Mouse (Mus musculus): ENCODE data around the gene Zfp689.
"Not testable (repeated sequence)": the region's sequence is repeated elsewhere in the genome, so short reads cannot be mapped to it uniquely, and the experiment has no call there.

Zfp689 gene

DNA sequence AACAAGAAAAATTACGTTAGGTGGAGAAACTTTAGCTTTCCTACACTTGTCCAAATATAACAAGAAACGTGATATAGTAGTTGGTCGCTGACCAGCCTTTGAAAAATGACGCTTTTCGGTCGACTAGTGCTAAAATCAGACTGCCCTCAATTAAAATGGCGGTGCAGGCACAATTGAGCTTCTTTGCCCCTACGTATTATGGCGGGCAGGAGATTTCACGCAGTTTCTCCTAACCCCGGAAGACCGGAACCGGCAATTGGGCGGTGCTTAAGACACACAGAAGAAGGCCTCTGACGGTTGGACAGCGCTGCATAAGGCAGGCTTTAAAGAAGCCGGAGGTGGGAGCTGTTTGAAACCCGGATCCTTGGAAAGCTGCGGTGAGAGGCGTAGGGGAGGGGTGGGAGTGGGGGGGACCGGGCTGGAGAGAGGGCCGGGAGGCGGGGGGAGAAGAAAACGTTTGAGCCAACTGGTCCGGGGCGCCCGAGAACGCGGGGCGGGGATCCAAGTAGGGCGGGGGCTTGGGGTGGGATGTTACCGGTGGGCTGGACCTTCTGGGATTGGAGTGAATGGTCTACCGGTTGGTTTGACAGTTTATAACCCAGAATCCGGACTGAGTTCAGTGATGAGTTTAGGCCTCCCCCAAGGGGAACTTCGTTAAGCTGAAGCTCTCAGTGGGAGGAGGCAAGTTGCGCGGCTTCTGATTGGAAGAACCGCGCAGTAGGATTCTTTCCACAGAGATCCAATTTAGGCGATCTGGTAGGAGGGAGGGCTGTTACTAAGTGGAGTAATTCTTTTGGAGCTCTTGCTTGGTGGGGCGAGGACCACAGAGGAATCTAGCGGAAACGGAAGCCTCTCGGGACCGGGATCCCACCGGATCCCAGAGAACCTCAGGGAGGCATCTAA lies 22.0 kb upstream of the Zfp689 start:
- peak; percentile 94 for DNase-seq (ENCODE audit: low read depth)

DNA sequence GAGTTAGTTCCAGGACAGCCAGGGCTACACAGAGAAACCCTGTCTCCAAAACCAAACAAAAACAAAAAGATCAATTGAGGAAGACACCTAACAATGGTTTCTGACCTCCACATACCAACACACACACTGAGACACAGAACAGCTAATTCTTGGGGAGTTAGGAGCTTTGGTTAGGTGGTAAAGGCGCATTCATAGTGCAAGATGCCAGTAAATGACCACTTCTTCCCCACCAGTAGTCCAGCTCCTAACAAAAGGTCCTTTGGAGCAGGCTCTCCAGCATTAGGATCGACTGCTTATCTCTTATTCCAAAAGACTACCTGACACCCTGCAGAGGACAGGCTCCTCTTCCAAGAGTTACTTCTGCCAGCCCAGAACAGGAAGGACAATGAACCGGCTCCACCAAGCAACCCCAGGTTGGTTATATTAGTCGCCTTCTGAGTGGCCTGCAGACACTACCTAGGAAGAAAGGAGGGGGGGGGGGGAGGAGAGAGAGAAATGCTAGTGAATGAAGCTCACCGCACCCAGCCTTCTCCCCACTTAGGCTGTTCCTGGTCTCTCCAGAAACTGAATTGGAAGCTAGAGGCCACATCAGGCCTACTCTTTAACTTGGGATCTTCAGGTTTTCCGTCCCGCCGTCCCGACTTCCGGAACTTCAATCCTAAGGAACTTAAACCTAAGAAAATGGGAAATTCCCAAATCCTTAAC lies 21.2 kb upstream of the Zfp689 start:
- no peak for DNase-seq (ENCODE audit: low read depth)

DNA sequence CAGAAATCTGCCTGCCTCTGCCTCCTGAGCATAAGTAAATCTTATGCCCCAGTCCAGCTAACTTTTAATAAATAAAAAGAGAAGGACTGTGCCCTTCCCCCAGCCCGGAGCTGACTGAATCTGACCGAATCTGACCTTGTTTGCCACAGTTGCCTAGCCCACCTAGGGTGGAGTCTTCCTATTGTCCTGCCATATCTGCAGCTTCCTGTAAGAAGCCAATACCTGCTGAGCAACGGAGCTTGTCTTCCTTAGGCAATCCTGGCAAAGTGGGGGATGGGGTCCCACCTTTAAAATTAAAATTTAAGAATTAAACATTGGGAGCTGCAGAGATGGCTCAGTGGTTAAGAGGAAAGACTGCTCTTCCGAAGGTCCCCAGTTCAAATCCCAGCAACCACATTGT lies 17.6 kb upstream of the Zfp689 start:
- no peak for DNase-seq (ENCODE audit: low read depth)

DNA sequence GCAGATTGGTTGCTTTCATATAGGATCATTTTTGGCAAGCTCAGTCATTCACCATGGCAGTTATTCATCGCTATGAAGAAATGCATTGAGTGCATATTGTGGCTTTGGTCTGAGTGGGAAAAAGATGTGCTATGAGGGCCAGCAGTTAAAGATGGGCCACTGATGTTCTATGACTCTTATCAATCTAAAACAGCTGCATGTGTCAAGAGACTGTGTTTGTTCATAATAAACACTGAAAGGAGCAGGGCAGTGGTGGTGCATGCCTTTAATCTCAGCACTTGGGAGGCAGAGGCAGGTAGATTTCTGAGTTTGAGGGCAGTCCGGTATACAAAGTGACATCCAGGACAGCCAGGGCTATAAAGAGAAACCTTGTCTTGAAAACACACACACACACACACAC lies 16.7 kb upstream of the Zfp689 start:
- not testable (repeated sequence) for DNase-seq (ENCODE audit: low read depth)

DNA sequence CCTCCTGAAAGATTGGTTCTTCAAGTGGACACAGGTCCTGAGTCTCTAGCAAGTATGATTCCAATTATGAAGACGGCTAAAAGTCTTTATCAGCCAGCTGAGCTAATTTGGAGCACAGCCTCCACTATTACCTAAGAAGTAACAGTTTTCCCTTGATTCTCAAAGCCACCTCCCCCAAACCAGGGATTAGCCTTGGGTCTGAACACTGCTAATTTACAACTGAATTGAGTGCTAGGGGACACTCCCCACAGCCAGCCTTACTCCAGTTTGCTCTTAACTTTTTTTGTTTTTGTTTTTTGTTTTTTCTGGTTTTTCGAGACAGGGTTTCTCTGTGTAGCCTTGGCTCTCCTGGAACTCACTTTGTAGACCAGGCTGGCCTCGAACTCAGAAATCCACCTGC lies 16.2 kb upstream of the Zfp689 start:
- DNase-seq (ENCODE audit: low read depth): no peak

DNA sequence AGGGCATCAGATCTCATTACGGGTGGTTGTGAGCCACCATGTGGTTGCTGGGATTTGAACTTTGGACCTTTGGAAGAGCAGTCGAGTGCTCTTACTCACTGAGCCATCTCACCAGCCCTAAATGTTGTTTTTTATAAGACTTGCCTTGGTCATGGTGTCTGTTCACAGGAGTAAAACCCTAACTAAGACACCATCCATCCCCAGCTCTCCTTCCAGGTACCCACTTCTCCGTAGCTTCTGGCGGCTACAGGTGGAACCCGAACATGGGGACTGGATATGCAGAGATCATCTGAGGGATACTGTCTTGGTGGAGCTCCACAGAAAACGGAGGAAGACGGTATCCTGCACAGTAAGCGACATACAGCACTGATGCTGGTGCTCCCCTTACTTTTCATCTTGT lies 10.4 kb upstream of the Zfp689 start, which contains the start of gene Prr14:
Prr14 (plus strand) TSS at position 301 of the 400 bp plus-strand sequence.
- not testable (repeated sequence) for DNase-seq (ENCODE audit: low read depth)

DNA sequence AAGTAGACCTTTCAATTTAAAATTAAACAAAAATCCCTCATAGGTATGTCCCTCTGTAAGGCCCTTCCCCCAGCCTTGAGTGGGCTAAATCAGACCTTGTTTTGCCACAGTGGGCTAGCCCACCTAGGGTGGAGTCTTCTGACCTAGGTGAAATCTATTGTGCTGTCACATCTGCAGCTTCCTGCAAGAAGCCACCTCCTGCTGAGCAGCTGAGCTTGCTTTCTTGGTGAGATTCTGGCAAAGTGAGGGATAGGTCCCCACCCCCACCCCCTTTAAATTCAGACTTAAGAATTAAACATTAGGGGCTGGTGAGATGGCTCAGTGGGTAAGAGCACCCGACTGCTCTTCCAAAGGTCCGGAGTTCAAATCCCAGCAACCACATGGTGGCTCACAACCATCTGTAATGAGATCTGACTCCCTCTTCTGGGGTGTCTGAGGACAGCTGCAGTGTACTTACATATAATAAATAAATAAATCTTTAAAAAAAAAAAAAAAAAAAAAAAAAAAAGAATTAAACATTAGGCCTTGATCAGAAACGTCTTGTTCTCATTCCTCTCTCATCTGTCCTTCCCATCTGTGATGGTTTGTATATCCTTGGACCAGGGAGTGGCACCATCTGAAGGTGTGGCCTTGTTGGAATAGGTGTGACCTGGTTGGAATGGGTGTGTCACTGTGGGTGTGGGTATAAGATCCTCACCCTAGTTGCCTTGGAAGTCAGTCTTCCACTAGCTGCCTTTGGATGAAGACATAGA lies 9.6 kb upstream of the Zfp689 start:
- not testable (repeated sequence) for DNase-seq (ENCODE audit: low read depth)

DNA sequence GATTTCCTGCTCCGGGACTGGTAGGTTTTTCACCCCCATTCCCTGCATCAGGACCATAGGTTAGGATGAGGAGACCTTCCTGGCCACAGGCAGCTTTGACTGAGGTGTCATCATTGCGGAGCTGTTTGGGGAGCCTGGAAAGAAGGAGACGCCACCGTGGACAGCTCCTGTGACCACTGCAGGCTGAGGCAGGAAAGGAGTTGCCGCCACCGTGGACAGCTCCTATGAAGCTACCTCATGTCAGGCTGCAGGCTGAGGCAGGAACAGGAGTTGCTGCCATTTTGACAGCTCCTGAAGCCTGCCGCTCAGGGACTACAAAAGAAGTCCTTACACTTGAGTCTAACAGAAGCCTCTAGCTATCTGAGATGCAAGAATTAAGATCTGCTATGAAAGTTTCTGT lies 5.9 kb upstream of the Zfp689 start:
- DNase-seq (ENCODE audit: low read depth): no peak

DNA sequence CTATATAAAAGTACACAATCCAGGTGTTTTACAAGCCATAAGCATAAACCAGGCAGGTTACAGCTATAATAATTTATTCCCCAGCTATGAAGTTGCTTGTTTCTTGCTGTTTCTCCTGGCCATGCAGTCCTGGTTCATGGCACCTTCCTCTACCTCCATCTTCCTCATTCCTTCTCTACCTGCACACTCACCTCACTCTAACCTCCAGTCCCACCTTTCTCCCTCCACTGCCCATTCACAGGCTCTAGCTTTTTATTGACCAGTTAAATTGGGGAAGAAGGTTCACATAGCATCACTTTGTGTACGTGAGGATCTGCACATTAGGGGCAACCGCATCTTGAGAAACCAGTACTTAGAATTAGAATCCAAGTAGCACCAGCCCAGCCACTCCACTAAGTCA lies 4.1 kb upstream of the Zfp689 start:
- DNase-seq (ENCODE audit: low read depth): no peak

DNA sequence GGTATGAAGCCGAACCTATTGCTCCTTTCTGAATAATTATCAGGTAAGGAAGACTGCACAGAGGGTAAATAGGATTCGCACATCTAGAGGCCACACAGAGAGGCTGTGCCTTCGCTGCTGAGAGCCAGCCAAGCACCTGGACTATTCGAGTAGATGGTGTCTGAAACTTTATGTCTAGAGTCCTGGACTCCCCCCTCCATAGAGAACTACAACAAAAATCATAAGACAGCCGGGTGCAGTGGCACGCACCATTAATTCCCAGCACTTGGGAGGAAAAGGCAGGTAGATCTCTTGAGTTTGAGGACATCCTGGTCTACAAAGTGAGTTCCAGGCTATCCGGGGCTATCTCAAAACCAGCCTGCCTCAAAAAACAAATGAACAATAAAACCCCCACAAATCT lies 1.0 kb upstream of the Zfp689 start:
- DNase-seq (ENCODE audit: low read depth): no peak

DNA sequence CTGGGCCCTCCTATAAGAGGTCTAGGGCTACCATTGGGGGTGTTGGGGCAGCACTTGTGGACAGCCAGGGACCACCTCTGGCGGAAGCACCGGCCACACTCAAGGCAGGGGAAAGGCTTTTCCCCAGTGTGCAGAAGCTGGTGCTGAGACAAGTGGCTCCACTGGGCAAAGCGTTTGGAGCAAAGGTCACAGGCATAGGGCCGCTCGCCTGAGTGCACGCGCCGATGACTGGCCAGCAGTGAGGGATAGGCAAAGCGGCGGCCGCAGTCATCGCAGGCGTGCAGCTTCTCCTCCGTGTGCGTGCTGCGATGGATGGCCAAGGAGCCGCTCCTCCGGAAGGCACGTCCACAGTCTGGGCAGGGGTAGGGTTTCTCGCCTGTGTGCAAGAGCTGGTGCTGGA lies 5.0 kb downstream of the Zfp689 start:
- DNase-seq (ENCODE audit: low read depth): no peak

DNA sequence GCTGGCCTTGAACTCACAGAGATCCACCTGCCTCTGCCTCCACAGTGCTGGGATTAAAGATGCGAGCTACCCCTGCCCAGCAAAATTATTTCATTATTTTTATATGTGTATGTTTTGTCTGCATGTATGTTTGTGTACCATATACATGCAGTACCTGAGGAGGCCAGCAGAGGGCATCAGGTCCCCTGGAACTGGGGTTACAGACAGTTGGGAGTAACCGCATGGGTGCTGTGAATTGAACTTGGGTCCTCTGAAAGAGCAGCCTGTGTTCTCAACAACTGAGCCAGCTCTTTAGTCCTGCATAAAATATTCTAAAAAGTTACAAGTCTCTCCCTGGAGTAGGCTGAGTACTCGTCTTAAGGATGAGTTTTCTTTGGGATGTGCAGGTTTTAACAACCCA lies 11.2 kb downstream of the Zfp689 start:
- DNase-seq (ENCODE audit: low read depth): peak; percentile 36

DNA sequence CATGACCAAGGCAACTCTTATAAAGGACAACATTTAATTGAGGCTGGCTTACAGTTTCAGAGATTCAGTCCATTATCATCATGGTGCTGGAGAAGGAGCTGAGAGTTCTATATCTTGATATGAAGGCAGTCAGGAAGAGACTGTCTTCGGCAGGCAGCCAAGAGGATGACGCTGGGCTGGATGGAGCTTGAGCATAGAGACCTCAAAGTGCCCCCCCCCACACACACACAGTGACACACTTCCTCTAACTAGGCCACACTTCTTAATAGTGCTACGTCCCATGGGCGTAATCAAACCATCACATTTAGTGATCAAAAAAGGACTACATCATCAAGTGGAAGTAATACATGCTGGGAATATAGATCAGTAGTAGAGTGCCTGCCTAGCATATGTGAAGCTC lies 13.8 kb downstream of the Zfp689 start:
- no peak for DNase-seq (ENCODE audit: low read depth)

DNA sequence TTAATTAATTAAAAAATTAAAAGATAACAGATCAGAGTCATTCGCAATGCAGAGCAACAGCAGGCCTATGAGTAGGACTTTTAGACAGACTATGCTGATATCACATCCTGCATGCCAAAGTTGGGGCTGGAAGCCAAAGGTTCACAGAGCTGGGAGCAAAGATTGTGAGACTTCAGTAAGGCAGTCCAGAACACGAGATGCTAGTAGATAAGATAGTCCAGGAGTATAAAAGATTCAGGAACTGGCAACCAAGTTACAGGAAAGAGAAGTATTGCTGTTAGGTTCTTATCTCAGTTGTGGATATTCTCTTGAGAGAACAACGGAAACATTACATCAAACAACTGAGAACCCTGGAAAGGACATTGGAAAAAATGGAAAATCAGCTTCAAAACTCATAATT lies 22.6 kb downstream of the Zfp689 start:
- DNase-seq (ENCODE audit: low read depth): no peak

DNA sequence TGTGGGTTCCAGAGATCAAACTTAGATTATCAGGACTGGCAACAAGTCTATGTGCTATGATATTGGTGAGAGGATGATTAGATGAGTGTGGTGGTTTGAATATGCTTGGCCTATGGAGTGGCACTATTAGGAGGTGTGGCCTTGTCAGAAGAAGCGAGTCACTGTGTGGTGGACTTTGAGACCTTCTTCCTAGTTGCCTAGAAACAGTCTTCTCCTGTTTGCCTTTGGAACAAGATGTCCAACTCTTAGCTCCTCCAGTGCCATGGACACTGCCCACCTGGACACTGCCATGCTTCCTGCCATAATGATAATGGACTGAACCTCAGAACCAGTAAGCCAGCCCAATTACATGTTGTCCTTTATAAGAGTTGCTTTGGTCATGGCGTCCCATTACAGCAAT lies 23.0 kb downstream of the Zfp689 start:
- no peak for DNase-seq (ENCODE audit: low read depth)

DNA sequence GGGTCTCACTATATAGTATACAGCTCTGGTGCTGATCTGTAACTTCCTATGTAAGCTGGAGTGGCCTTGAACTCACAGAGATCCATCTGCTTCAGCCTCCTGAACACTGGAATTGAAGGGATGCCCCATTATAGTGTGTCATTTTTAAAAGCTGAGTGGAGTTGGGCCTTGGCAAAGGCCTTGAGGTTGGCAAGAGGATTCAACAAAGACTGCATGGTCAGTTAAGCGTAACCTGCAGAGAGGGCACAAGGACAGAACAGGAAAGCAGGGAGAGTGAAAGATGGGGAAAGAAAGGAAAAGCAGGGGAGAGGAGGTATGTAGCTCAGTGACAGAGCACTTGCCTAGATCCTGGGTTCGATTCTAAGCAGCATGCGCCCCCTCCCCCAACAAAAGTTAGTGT lies 23.7 kb downstream of the Zfp689 start:
- DNase-seq (ENCODE audit: low read depth): no peak

DNA sequence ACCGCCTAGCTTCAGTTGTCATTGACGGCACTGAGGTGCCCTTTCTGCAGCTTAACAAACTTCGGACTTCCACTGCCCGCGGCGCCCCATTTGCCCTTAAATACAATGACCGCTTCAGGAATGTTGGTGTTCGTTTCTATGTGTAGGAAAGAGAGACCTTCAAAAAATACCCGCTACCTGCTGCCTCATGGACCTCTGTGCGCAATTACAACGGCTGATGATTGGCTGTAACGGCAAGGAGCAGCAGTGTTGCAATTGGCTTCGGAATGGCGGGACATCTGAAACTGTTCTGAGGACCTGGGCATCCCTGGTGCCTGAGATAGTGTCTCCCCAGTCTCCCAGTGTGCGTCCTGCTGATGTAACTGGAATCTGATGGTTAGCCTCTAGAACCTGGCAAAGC lies 26.7 kb downstream of the Zfp689 start:
- peak; percentile 45 for DNase-seq (ENCODE audit: low read depth)

DNA sequence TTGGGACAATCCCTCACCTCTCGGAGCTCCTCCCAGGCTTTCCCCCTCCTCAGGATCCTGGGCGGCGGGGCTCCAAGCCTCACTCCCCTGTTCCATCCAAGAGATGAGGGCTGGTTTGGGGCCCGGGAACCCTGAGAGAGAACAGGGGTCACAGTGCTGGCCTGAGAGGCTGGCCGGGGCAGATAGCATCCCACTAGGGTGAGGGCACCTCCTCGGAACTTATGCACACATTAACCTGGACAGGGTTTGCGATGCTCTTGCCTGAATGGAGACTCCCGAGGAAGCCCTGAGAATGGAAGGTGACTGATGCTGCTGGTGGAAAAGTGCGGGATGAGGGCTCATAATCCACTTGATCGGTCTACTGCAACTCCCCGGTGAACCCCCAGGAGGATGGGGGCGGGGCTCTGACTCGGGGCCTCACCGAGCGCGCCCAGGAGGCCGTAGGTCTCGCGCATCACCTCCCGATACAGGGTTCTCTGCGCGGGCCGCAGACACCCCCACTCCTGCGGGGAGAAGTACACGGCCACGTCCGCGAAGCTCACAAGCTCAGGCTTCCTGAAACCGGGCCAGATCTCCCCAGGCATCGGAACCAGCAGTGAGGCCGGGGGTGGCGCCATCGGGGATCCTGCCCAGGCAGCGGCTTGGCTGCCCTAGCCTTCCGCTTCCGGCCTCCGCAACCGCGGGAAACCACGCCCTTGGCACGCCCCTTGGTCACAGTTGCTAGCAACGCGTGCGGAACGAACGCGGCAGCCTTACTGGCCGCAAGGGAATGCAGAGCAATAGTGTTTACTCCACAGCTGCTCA lies 27.4 kb downstream of the Zfp689 start, which contains the start of gene Zfp688:
Zfp688 (minus strand) TSS at position 681 of the 804 bp plus-strand sequence.
- peak; percentile 94 for DNase-seq (ENCODE audit: low read depth)

DNA sequence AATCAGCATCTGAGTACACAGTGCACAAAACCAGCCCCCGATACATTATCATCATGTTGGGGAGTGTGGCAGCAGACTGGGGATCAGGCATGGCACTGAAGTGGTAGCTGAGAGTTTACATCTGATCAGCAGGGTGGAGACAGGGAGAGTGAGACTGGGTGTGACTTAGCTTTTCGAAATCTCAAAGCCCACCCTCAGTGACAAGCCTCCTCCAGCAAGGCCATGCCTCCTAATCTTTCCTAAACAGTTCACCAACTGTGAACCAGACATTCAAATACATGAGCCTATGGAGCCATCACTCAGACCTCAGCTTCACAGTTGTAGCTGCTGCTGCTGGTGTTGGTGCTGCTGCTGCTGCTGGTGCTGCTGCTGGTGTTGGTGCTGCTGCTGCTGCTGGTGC lies 37.5 kb downstream of the Zfp689 start:
- DNase-seq (ENCODE audit: low read depth): no peak

DNA sequence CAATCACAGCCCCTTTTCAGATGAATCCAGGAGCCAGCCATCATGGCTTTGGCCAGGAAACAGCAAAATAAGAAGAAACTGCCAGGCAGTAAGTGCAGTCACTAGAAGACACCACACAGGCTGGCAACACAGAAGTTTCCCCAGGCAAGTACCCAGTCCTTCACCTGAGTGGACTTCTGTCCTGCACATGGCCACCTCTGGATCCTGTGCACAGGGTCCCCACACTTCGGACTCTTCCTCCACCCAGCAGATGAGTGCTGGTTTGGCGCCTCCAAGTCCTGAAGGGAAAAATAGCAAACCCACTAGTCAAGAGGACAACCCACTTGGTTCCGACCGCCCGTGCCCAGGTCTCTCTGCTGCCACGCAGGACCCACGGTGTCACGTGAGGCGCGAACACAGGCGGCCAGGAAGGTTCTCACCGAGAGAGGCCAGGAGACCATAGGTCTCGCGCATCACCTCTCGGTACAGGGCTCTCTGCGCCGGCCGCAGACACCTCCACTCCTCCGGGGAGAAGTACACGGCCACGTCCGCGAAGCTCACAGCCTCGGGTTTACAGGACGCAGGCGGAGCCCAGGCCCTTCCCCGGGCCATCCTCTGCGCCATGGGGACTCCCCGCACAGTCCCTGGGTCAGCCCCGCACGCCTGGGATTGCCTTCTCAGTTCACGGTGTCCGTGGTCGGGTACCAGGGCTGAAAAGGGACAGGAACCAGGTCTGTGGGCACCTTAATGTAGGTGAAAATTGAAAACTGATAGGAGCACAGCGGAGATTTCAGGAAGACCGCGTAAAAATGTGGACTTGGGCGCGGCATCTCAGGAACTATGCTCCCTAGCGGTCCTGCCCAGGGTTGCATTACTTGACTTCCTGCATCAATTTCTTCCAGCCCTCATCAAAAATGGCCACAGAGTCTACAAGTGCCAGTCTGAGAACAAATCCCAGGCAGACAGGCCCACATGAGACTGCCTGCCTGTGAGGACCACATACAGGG lies 42.7 kb downstream of the Zfp689 start, which contains the start of gene Zfp764:
Zfp764 (minus strand) TSS at position 821 of the 986 bp plus-strand sequence.
- peak; percentile 94 for DNase-seq (ENCODE audit: low read depth)
